Mouse (Mus musculus) ES-E14 (cell line): ENCODE results near the gene Ttll12. TPM values are rescaled to one million over a fixed set of nuclear protein-coding genes. Genes with fewer than 3 reads are reported as not detected.

Source experiments
- DNase-seq: peaks from one replicate; pipeline ENCODE4 v3.0.0-alpha.2; 2013; ENCODE audit warnings: low read depth, low spot score
- H3K27ac ChIP-seq: 2 replicates; pipeline ENCODE4 v1.5.1; 2012; ENCODE audit warnings: low read depth, mild to moderate bottlenecking, low read length, moderate library complexity, mixed read lengths; ENCODE audit not compliant: poor library complexity, insufficient read depth, severe bottlenecking
- H3K36me3 ChIP-seq: 2 replicates; pipeline ENCODE4 v1.6.1; 2012; ENCODE audit warnings: mild to moderate bottlenecking, low read length, moderate library complexity, mixed read lengths; ENCODE audit not compliant: control insufficient read depth, poor library complexity, insufficient read depth, severe bottlenecking
- H3K4me1 ChIP-seq, 2 experiments: fragments of 150-350 bp in 1 of 2; sonication (generic) in 1 of 2; 2 replicates each; pipeline ENCODE4 v1.6.1; 2012; ENCODE audit warnings: low read length in 2 of 2, mild to moderate bottlenecking in 1 of 2, mixed read lengths in 1 of 2; ENCODE audit not compliant: control insufficient read depth in 2 of 2, insufficient read depth in 2 of 2, poor library complexity in 1 of 2
- H3K4me3 ChIP-seq, 2 experiments: fragments of 150-350 bp in 1 of 2; sonication (generic) in 1 of 2; 2 replicates each; pipeline ENCODE4 v1.5.1; 2012; ENCODE audit warnings: low read length in 2 of 2, low read depth in 1 of 2, mild to moderate bottlenecking in 1 of 2, mixed read lengths in 1 of 2; ENCODE audit not compliant: insufficient read depth in 1 of 2, poor library complexity in 1 of 2, severe bottlenecking in 1 of 2
- H3K9ac ChIP-seq: 2 replicates; pipeline ENCODE4 v1.6.1; 2012; ENCODE audit warnings: low read depth, mild to moderate bottlenecking, low read length, mixed read lengths; ENCODE audit not compliant: poor library complexity, insufficient read depth, severe bottlenecking
- H3K9me3 ChIP-seq: fragments of 150-350 bp; sonication (generic); 2 replicates; pipeline ENCODE4 v1.6.1; 2012; ENCODE audit warnings: low read depth, mild to moderate bottlenecking, low read length; ENCODE audit not compliant: control insufficient read depth, insufficient read depth
- CHD2 ChIP-seq: IDR thresholded peaks from 2 replicates; pipeline ENCODE4 v1.6.1; 2014; ENCODE audit warnings: mild to moderate bottlenecking, low read depth, low read length, inconsistent platforms
- HCFC1 ChIP-seq: IDR thresholded peaks from 2 replicates; pipeline ENCODE4 v1.6.1; 2012; ENCODE audit warnings: low read length, inconsistent platforms, borderline replicate concordance; ENCODE audit not compliant: insufficient read depth
- MAFK ChIP-seq: IDR thresholded peaks from 2 replicates; pipeline ENCODE4 v1.6.1; 2014; ENCODE audit warnings: mild to moderate bottlenecking, low read depth, low read length, inconsistent platforms; ENCODE audit not compliant: insufficient read depth
- ZC3H11A ChIP-seq: IDR thresholded peaks from 2 replicates; pipeline ENCODE4 v1.6.1; 2012; ENCODE audit warnings: low read depth, mild to moderate bottlenecking, inconsistent platforms, low read length, borderline replicate concordance
- ZNF384 ChIP-seq: IDR thresholded peaks from 2 replicates; pipeline ENCODE4 v1.6.1; 2012; ENCODE audit warnings: low read depth, low read length, inconsistent platforms
- in situ Hi-C, 2 experiments: fragments of 600-800 bp; cut with MboI; formaldehyde crosslinking; loops; one replicate each; pipeline ENCODE4 v1.15.1; 2025; ENCODE audit warnings: low sequenced_read_pairs in 2 of 2, inconsistent platforms in 1 of 2; ENCODE audit not compliant: unreplicated experiment in 2 of 2
- total RNA-seq: library from RNA; depleted of rRNA; stranded (reverse); fragments of 300-350 nt; gene quantifications from 2 replicates; pipeline ENCODE4 v1.2.3, GENCODE M21; 2012

The Ttll12 gene
- total RNA-seq, 1 experiment, result 45.5 TPM

GRCm38 (mm10) chr15:83590841-83591240 lies 4.1 kb downstream of the Ttll12 start:
- Histone ChIP-seq H3K9ac (no peak overlapping the region), H3K4me3 (no peak overlapping the region), H3K36me3 (peaks cover 39% of the 10 kb centered on the region), H3K4me1 (peaks cover 0 to 5% of the 10 kb centered on the region in 2 experiments; a peak in 1 of 4 replicates), H3K9me3 (no peaks in the 10 kb centered on the region), H3K27ac (no peak overlapping the region)
- in situ Hi-C loops, result no loop called here
- no peak for TF ChIP-seq HCFC1
- TF ChIP-seq ZNF384, result no peak
- DNase-seq, result no peak

- in situ Hi-C loops, result no loop called here
- Histone ChIP-seq H3K27ac (no peak overlapping the region), H3K9ac (no peak overlapping the region), H3K9me3 (no peaks in the 10 kb centered on the region), H3K36me3 (peaks cover 78% of the 10 kb centered on the region), H3K4me3 (no peak overlapping the region), H3K4me1 (no peaks in the 10 kb centered on the region; a peak in 1 of 4 replicates)
- DNase-seq, result no peak
- TF ChIP-seq ZC3H11A (no peak), HCFC1 (no peak), CHD2 (no peak), ZNF384 (no peak), MAFK (no peak)
Observed at GRCm38 (mm10) chr15:83584741-83585220, 10.2 kb downstream of the Ttll12 start.

- H3K4me1 ChIP-seq, result no peaks in the 10 kb centered on the region; a peak in 1 of 4 replicates
- no peaks in the 10 kb centered on the region for H3K9me3 ChIP-seq
- in situ Hi-C loops, result no loop called here
- no peak overlapping the region for H3K27ac ChIP-seq
- peaks cover 85% of the 10 kb centered on the region for H3K36me3 ChIP-seq
- peak; percentile 96 for TF ChIP-seq MAFK
- TF ChIP-seq CHD2, result no peak
- TF ChIP-seq ZC3H11A, result no peak
- H3K4me3 ChIP-seq, result no peak overlapping the region
- peak; percentile 46 for DNase-seq
- H3K9ac ChIP-seq, result no peak overlapping the region
Observed at GRCm38 (mm10) chr15:83583419-83584156, 11.4 kb downstream of the Ttll12 start.

- DNase-seq, result no peak
- H3K9ac ChIP-seq, result no peak overlapping the region
- H3K4me3 ChIP-seq, result no peak overlapping the region
- H3K4me1 ChIP-seq, result no peaks in the 10 kb centered on the region; a peak in 1 of 4 replicates
- in situ Hi-C loops, result no loop called here
- H3K27ac ChIP-seq, result no peak overlapping the region
- H3K36me3 ChIP-seq, result peaks cover 84% of the 10 kb centered on the region
- TF ChIP-seq MAFK (no peak), HCFC1 (no peak), CHD2 (no peak), ZC3H11A (no peak), ZNF384 (no peak)
- H3K9me3 ChIP-seq, result no peaks in the 10 kb centered on the region
Observed at GRCm38 (mm10) chr15:83582931-83583330, 12.0 kb downstream of the Ttll12 start.

GRCm38 (mm10) chr15:83576651-83577050 lies 18.3 kb downstream of the Ttll12 start:
- no peak for TF ChIP-seq ZNF384
- TF ChIP-seq HCFC1, result no peak
- no peak for TF ChIP-seq ZC3H11A
- TF ChIP-seq MAFK, result no peak
- TF ChIP-seq CHD2, result no peak
- no peaks in the 10 kb centered on the region for H3K9me3 ChIP-seq
- H3K9ac ChIP-seq, result no peak overlapping the region
- no peak for DNase-seq
- no peak overlapping the region for H3K4me3 ChIP-seq
- in situ Hi-C loops, result no loop called here
- H3K36me3 ChIP-seq, result peaks cover 60% of the 10 kb centered on the region
- H3K4me1 ChIP-seq, result peaks cover 0 to 3% of the 10 kb centered on the region in 2 experiments; a peak in 1 of 4 replicates
- no peak overlapping the region for H3K27ac ChIP-seq
